Mouse (Mus musculus) right cerebral cortex, postnatal 14 days (tissue): Measurements from ENCODE around the gene Sart3.

Experiments used
- DNase-seq: peaks from one replicate; pipeline ENCODE4 v3.0.0; 2022

Gene Sart3

DNA sequence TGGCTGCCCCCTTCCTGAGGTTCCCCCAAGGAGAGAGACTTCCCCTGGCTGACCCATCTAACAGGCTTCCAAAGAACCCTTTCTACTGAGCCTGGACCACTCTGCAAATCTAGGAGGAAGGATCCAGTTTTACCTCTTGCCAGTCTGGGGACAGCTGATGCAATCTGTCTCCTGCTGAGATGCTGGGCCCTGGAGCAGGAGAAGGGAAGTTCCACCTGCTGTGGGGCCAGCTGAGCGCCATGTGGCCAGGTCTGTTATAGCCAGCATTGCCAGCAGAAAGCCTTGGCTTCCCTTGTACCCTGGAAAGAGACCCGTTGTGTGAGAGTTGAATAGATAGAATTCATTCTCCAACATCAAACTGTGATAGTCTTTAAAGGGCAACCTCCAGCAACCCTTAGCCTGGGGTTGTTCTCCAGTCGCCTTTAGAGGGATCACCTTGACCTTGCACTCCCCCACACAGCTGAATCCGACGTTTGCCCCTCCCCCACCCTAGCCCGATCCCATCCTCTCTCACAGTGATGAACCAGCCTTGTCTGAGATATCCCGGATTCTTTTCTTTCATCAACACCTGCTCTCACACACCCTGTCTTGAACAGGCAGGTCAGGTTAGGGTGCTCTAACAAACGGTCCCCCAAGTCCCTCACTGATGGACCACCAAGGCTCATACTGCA, 48.6 kb downstream of the Sart3 start:
- no peak for DNase-seq

- no peak for DNase-seq
Observed at GRCm38 (mm10) chr5:113722224-113723013, 49.9 kb downstream of the Sart3 start.

DNA sequence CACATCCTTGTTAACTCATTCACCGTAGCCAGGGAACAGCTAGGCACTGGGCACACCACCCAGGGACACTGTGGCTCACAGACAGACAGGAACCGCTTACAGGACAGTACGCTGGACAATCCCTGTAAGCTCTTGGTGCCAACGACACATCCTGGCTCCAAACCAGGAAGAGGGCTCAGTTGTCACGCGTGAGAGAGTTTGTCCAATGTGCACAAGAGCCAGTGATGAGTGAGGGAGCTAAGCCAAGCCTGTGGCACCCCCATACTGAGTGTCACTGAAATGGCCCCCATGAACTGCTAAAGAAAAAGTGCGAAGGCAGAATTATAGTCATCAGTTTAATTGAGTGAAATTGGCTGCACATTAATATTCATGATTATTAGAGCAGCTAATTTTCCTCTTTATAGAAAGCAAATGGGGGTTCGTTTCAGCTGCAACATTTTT, 53.1 kb downstream of the Sart3 start:
- DNase-seq = no peak

DNA sequence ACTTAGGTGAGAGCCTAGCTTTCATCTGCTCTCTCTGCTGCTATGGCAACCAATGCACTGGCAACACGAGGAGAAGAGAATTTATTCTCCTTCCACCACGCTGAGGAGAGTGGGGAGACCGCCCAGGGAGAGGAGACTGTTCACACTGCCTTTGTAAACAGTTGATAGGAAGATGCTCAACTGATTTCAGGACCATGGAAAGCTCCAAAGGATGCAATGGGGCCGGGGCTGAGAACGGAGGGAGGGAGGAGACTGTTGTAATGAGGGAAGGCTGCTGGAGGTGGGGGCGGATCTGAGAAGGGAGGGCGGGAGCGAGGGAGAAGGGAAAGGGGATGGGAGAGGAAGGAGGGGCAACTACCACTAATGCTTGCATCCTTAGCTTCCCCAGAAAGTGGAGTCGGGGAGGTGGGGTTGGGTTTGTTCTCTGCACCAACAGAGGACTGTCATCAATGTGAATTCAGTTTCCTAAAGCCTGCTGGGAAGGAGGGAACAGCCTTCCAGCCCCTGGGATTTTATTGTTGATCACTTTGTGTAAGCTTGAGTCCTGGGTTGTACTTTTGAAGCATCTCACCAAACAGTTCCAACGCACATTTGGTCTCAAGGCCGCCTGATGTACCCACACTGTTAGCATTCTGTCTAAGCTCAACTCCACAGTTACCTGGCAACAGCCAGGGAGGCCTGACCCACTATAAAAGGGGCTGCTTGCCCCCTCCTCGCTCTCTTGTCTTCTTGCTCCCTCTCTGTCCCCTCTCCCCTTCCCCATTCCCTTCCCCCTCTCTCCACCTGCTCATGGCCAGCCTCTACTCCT, 55.5 kb downstream of the Sart3 start:
- peak; percentile 57 for DNase-seq

GRCm38 (mm10) chr5:113712861-113713260, 59.4 kb downstream of the Sart3 start:
- no peak for DNase-seq

GRCm38 (mm10) chr5:113703803-113704585, 68.3 kb downstream of the Sart3 start:
- no peak for DNase-seq

GRCm38 (mm10) chr5:113700388-113701023, 71.8 kb downstream of the Sart3 start:
- DNase-seq = no peak

DNA sequence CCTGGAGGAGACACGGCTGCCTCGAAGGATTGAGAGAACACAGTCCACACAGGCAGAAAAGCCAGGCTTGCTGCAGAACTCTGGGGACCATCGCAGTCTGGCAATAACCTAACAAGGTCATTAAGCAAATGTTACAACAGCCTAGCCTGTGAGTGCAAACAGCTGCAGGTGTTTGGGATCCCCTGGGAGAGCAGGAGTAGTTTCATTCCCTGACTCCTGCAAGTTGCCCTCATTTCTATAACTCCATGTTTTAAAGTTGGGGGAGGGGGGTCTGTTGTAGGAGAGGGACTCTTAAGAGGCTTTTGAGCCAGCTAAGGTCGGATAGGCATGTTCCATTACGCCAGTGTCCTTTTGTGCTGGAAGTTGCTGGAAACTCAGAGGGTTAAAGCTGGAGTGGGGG, 77.9 kb downstream of the Sart3 start:
- DNase-seq = no peak

DNA sequence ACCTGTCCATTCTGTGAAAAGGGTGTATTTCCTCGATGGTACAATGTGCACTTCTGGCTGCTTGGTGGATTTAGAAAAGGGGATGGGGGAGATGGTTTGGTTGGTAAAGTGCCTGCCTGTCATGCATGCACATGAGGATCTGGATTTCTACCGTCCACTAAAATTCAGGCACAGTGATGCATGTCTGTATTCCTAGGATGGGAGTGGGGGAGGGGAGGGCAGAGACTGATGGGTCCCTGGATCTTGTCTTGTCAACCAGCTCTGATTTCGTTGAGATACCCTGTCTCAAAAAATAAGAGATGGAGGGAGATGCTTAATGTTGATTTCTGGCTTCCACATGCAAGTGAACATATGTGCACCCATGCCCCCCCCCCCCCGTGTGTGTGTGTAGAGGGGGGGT, 78.3 kb downstream of the Sart3 start:
- DNase-seq = no peak

DNA sequence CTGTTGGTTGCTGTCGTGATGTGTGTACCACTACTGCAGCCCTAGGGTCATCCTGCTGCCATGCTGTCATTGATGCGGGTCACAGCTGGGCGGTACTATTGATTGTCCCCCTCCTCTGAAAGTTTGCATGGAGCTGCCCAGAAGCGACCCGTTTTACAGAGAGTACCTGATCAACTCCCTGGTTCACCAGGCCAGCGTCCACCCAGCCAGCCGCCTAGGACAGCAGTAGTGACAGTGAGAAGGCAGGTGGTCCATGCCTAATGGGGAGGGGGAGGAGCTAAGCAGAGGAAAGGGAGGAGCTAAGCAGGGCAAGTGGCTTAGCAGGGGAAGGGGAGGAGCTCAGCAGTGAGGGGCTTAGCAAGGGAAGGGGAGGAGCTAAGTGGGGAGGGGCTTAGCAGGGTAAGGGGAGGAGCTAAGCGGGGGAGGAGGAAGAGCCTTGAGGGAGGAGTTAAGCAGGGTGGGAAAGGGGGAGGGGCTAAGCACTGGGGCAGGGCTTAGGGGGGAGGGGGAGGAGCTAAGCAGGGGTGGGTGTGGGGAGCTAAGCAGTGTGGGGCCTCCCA, 79.0 kb downstream of the Sart3 start:
- DNase-seq = no peak
